Mouse (Mus musculus) heart, adult 2 months (tissue): ENCODE results near the gene Pou6f2. TPM values are rescaled to one million over a fixed set of nuclear protein-coding genes. Genes with fewer than 3 reads are reported as not detected.

Experiments used
- DNase-seq, 2 experiments: peaks; one replicate each; pipeline ENCODE4 v3.0.0; 2021
- H3K27ac ChIP-seq: fragments of 200-600 bp; 2 replicates; pipeline ENCODE4 v1.8.1; 2022
- H3K27me3 ChIP-seq: fragments of 200-500 bp; 2 replicates; pipeline ENCODE4 v1.6.1; 2012; ENCODE audit warnings: mild to moderate bottlenecking, low read length, inconsistent platforms, mixed read lengths; ENCODE audit not compliant: control insufficient read depth, insufficient read depth
- H3K36me3 ChIP-seq: fragments of 200-500 bp; 2 replicates; pipeline ENCODE4 v1.6.1; 2012; ENCODE audit warnings: low read length, inconsistent platforms; ENCODE audit not compliant: control insufficient read depth, insufficient read depth
- H3K4me1 ChIP-seq: fragments of 200-500 bp; 2 replicates; pipeline ENCODE4 v1.6.1; 2011; ENCODE audit warnings: low read length; ENCODE audit not compliant: control insufficient read depth, insufficient read depth
- H3K4me3 ChIP-seq: fragments of 200-600 bp; 2 replicates; pipeline ENCODE4 v1.8.1; 2022
- H3K79me2 ChIP-seq: fragments of 200-500 bp; replicated peaks from 2 replicates; pipeline ENCODE4 v1.6.1; 2012; ENCODE audit warnings: mild to moderate bottlenecking, inconsistent platforms, low read length, moderate library complexity, mixed read lengths; ENCODE audit not compliant: control insufficient read depth, insufficient read depth
- H3K9ac ChIP-seq: fragments of 200-500 bp; 2 replicates; pipeline ENCODE4 v1.6.1; 2012; ENCODE audit warnings: low read depth, mild to moderate bottlenecking, control low read depth, inconsistent platforms, low read length, mixed read lengths
- CTCF ChIP-seq: fragments of 200-600 bp; IDR thresholded peaks from 2 replicates; pipeline ENCODE4 v1.8.1; 2022; ENCODE audit warnings: antibody characterized with exemption, mild to moderate bottlenecking, moderate library complexity
- EP300 ChIP-seq: fragments of 200-500 bp; IDR thresholded peaks from 2 replicates; pipeline ENCODE4 v1.6.1; 2011; ENCODE audit warnings: low read depth, low read length, control low read depth; ENCODE audit not compliant: insufficient read depth
- POLR2A ChIP-seq: fragments of 200-500 bp; IDR thresholded peaks from 2 replicates; pipeline ENCODE4 v1.6.1; 2011; ENCODE audit warnings: mild to moderate bottlenecking, low read depth, low read length, control low read depth; ENCODE audit not compliant: insufficient read depth
- WGBS: fragments of 180-500 bp; shearing (Covaris S2); methylation state at CpG from one replicate; pipeline ENCODE4 v1.1.7; 2018; 5-methylcytosine and 5-hydroxymethylcytosine counted together
- intact Hi-C: fragments of 180-260 bp; cut with DNase I; formaldehyde crosslinking; loops from one replicate; pipeline ENCODE4 v1.15.1; 2025
- polyA plus RNA-seq: library from polyadenylated mRNA; depleted of rRNA; stranded (reverse); fragments of >200 nt; gene quantifications from 2 replicates; pipeline ENCODE4 v1.2.3, GENCODE M21; 2012
- total RNA-seq, 2 experiments: library from RNA; stranded (reverse); gene quantifications; 2 replicates each; pipeline ENCODE4 v1.2.3; 2021

The Pou6f2 gene
- total and polyA plus RNA-seq, 3 experiments: 0.08 to 0.18 TPM; not detected in 1

- H3K27me3 ChIP-seq: no peaks in the 10 kb centered on the region
- no peak for DNase-seq
- H3K36me3 ChIP-seq: no peaks in the 10 kb centered on the region
- TF ChIP-seq CTCF: no peak
- TF ChIP-seq POLR2A: no peak
- no peak for TF ChIP-seq EP300
- H3K9ac ChIP-seq: no peak overlapping the region
- H3K4me3 ChIP-seq: no peak overlapping the region
- H3K79me2 ChIP-seq: no peaks in the 10 kb centered on the region
- H3K4me1 ChIP-seq: no peaks in the 10 kb centered on the region
- H3K27ac ChIP-seq: no peak overlapping the region
- WGBS: 66% methylated on average over 2 of the region's 2 CpGs
- intact Hi-C loops: no loop called here
Measured at GRCm38 (mm10) chr13:18133646-18134045, 263.8 kb downstream of the Pou6f2 start.

DNA sequence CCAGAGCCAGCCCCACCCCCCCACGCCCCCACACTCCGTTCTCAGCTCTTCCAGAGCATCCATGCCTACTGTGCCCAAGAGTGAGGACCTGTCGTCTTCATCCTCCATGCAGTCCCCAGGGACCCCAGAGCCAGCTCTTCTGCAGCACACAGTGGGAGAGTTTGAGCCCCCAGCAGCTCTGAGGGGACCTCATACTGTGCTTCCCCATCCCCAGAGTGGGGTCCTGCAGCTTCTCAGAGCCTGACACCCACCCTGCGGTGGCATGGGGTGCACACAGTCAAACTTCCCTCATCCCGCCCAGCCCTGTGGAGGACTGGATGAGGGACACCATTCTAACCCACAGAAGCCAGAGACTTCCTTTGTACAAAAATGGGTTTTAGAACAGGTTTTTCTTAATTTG is 264.3 kb downstream of the Pou6f2 start:
- no peaks in the 10 kb centered on the region for H3K4me1 ChIP-seq
- 72% methylated on average over 5 of the region's 5 CpGs for WGBS

GRCm38 (mm10) chr13:18131324-18131723 is 266.2 kb downstream of the Pou6f2 start:
- no peak overlapping the region for H3K9ac ChIP-seq
- intact Hi-C loops: no loop called here
- H3K79me2 ChIP-seq: no peaks in the 10 kb centered on the region

More for the DNA sequence above, 264.3 kb downstream of the Pou6f2 start:
- H3K27ac ChIP-seq: no peak overlapping the region
- DNase-seq: no peak
- intact Hi-C loops: no loop called here
- H3K4me3 ChIP-seq: no peak overlapping the region
- no peaks in the 10 kb centered on the region for H3K79me2 ChIP-seq
- TF ChIP-seq POLR2A: no peak
- TF ChIP-seq CTCF: no peak
- TF ChIP-seq EP300: no peak
- no peaks in the 10 kb centered on the region for H3K36me3 ChIP-seq
- H3K27me3 ChIP-seq: no peaks in the 10 kb centered on the region
- no peak overlapping the region for H3K9ac ChIP-seq

GRCm38 (mm10) chr13:18129697-18130096 is 267.8 kb downstream of the Pou6f2 start:
- no peak overlapping the region for H3K9ac ChIP-seq
- no peak overlapping the region for H3K4me3 ChIP-seq
- H3K79me2 ChIP-seq: no peaks in the 10 kb centered on the region
- DNase-seq: no peak
- TF ChIP-seq EP300 (no peak), POLR2A (no peak), CTCF (no peak)
- no peak overlapping the region for H3K27ac ChIP-seq
- 25% methylated on average over 5 of the region's 5 CpGs for WGBS
- H3K27me3 ChIP-seq: no peaks in the 10 kb centered on the region
- intact Hi-C loops: no loop called here
- no peaks in the 10 kb centered on the region for H3K4me1 ChIP-seq
- no peaks in the 10 kb centered on the region for H3K36me3 ChIP-seq

More at GRCm38 (mm10) chr13:18131324-18131723, 266.2 kb downstream of the Pou6f2 start:
- no peak for DNase-seq
- TF ChIP-seq EP300 (no peak), POLR2A (no peak), CTCF (no peak)
- H3K27ac ChIP-seq: no peak overlapping the region
- no peaks in the 10 kb centered on the region for H3K27me3 ChIP-seq
- no peaks in the 10 kb centered on the region for H3K4me1 ChIP-seq
- H3K4me3 ChIP-seq: no peak overlapping the region
- H3K36me3 ChIP-seq: no peaks in the 10 kb centered on the region

DNA sequence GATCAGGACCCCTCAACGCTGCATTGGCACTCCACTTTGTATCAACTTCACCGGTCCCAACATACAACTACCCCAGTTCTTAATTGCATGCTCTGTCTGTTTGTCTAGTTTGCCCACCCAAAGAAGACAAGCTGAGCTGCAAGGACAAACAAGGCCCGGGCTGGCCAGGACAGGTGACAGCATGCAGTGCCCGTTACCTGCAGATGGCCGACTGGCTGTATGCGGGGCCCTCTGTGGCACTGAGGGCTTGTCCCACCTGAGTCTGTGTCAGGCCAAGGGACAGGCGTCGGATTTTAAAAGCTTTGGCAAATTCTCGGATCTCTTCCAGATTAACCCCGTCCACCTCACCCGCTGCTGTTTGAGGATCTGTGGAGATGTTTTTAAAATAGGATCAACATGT is 268.7 kb downstream of the Pou6f2 start:
- no peak overlapping the region for H3K27ac ChIP-seq
- no peaks in the 10 kb centered on the region for H3K27me3 ChIP-seq
- no peak for TF ChIP-seq EP300
- no peak for TF ChIP-seq POLR2A
- no peak for TF ChIP-seq CTCF
- H3K4me3 ChIP-seq: no peak overlapping the region
- H3K9ac ChIP-seq: no peak overlapping the region
- H3K79me2 ChIP-seq: no peaks in the 10 kb centered on the region
- WGBS: 84% methylated on average over 11 of the region's 11 CpGs
- H3K4me1 ChIP-seq: no peaks in the 10 kb centered on the region
- intact Hi-C loops: no loop called here
- DNase-seq: no peak
- no peaks in the 10 kb centered on the region for H3K36me3 ChIP-seq

DNA sequence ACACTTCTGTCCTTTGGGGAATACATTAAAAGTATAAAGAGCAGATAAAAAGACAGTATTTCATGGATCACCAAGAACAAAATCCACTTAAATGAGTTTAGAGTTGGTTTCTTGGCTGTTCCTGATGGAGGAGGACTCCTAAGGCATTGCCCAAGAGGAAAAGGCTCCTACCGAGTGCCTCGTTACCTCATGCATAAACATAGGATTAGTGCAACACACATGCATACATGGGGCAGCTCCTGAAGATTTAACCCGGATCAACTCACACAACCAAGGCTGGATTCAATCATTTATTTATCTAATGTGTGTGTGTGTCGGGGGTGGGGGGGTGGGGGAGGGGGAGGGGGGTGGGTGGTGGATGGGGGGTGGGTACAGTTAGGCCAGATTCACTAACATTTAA is 269.4 kb downstream of the Pou6f2 start:
- DNase-seq: no peak
- intact Hi-C loops: no loop called here
- WGBS: 49% methylated on average over 4 of the region's 4 CpGs
- Histone ChIP-seq H3K27me3 (no peaks in the 10 kb centered on the region), H3K79me2 (no peaks in the 10 kb centered on the region), H3K4me1 (no peaks in the 10 kb centered on the region), H3K27ac (no peak overlapping the region), H3K4me3 (no peak overlapping the region), H3K9ac (no peak overlapping the region), H3K36me3 (no peaks in the 10 kb centered on the region)
- TF ChIP-seq POLR2A (no peak), EP300 (no peak), CTCF (no peak)
